Mouse (Mus musculus) olfactory bulb, adult 2 months (tissue): ENCODE data around the gene Nxpe3.

ENCODE experiments used
- CTCF ChIP-seq: fragments of 200-500 bp; IDR thresholded peaks from 2 replicates; pipeline ENCODE4 v1.5.1; 2012; ENCODE audit warnings: low read depth, mild to moderate bottlenecking, low read length, moderate library complexity; ENCODE audit not compliant: insufficient read depth
- POLR2A ChIP-seq: fragments of 200-500 bp; IDR thresholded peaks from 2 replicates; pipeline ENCODE4 v1.6.1; 2012; ENCODE audit warnings: mild to moderate bottlenecking, low read depth, low read length, moderate library complexity; ENCODE audit not compliant: insufficient read depth

DNA sequence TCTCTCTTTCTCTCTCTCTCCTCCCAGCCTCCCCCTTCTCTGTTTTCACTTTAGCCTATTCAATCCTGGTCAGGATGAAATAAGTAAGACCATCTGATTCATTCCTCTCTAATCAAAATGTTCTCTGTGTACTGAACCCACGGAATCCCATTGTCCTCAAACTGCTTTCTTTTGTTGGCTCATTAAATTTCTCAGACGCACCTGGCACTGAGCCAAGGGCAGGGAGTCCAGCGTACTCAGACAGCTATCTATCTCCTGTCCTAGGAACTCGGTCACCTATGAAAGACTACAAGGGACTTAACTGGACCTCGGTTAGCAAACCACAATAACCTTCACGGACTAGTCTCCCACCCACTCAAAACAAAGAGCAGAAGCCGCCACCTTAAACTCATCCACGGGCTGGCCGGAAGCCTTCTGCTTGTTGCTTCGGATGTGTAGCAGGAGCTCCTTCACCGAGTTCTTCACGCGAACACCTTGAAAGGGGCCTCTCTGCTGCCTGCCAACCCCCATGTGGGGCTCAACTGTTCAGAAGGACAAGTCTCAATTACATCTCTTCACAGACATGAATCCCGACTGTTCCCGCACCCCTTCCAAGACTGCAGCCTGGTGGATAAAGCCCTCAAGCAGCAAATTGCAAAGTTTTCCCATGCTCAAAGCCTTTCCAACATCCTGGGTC lies 75.8 kb downstream of the Nxpe3 start:
- TF ChIP-seq POLR2A: no peak
- no peak for TF ChIP-seq CTCF
